Mouse (Mus musculus): ENCODE data around the gene Sema5b. TPM values are rescaled to one million over a fixed set of nuclear protein-coding genes. Genes with fewer than 3 reads are reported as not detected.

Gene Sema5b
- polyA plus RNA-seq, 1 experiment from 2014 or later, result 15.1 TPM

DNA sequence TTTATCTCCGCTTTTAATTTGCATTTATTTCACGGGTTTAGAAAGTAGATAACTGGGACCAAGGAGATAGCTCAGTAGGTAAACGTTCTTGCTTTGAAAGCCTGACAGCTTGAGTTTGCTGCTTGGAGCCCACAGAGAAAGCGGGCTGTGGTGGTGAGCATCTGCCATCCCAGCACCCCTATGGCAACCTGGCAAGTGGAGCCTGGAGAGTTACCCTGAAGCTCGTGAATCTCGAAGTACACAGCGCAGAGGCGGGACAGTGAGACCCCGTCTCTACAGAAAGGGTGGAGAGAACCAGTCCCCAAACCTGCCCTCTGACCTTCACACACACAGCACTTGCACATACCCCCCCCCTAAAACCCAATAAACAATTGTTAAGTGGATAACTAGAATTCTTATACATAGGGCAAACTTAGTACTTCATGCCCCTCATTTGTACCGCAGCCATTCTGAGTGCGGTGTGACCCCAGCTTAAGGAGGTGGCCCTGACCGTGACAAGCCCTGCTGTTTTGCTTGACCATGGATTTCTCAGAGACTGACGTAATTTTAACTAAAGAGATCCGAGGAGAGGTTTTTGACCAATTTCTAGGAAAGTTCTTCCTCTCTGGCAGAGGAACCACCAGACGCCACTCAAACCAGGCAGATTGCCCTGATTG, 27.4 kb downstream of the Sema5b start:
- Histone ChIP-seq H3K27ac (ENCODE audit: low read depth, low read length) (no peak overlapping the region), H3K4me3 (ENCODE audit: low read length) (no peak overlapping the region), H3K9me3 (ENCODE audit: control insufficient read depth, low read length) (no peaks in the 10 kb centered on the region), H3K9ac (ENCODE audit: low read depth, low read length) (no peak overlapping the region), H3K4me2 (ENCODE audit: low read length) (no peak overlapping the region), H3K36me3 (ENCODE audit: control insufficient read depth, insufficient read depth, low read length) (no peaks in the 10 kb centered on the region), H3K4me1 (ENCODE audit: control insufficient read depth, insufficient read depth, low read depth, low read length) (peaks cover 32% of the 10 kb centered on the region), H3K27me3 (replicated peaks; ENCODE audit: control insufficient read depth, insufficient read depth, low read length) (no peaks in the 10 kb centered on the region)
- 43% methylated on average over 15 of the region's 15 CpGs for WGBS
- peak; percentile 53 for ATAC-seq

- 76% methylated on average over 2 of the region's 2 CpGs for WGBS
- no peak overlapping the region for H3K27ac ChIP-seq (ENCODE audit: low read depth, low read length)
- no peak overlapping the region for H3K9ac ChIP-seq (ENCODE audit: low read depth, low read length)
- no peaks in the 10 kb centered on the region for H3K36me3 ChIP-seq (ENCODE audit: control insufficient read depth, insufficient read depth, low read length)
- H3K27me3 ChIP-seq (replicated peaks; ENCODE audit: control insufficient read depth, insufficient read depth, low read length), result no peaks in the 10 kb centered on the region
- peaks cover 31% of the 10 kb centered on the region for H3K4me1 ChIP-seq (ENCODE audit: control insufficient read depth, insufficient read depth, low read depth, low read length)
- H3K9me3 ChIP-seq (ENCODE audit: control insufficient read depth, low read length), result no peaks in the 10 kb centered on the region
- ATAC-seq, result no peak
- H3K4me3 ChIP-seq (ENCODE audit: low read length), result no peak overlapping the region
- H3K4me2 ChIP-seq (ENCODE audit: low read length), result no peak overlapping the region
Observed at GRCm38 (mm10) chr16:35569347-35569746, 28.4 kb downstream of the Sema5b start.

DNA sequence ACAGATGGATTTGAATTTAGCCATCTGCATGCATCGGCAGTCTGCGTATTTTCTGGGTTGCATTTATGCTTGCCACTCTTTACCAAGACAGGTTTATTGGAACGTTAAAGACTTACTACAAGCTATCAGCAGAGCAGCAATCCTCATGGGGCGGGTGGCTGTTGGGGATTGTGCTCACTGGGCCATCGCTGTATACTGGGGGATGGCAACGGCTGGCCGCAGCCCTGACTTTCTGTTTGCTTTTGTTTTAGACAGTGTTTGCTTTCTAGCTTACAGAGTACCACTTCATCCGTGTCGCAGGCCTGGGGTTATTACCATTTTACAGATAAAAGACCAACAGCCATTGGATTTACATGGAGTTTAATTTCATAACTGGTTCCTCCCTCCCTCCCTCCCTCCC, 28.8 kb downstream of the Sema5b start:
- no peak for ATAC-seq
- Histone ChIP-seq H3K4me2 (ENCODE audit: low read length) (no peak overlapping the region), H3K27ac (ENCODE audit: low read depth, low read length) (no peak overlapping the region), H3K4me1 (ENCODE audit: control insufficient read depth, insufficient read depth, low read depth, low read length) (peaks cover 27% of the 10 kb centered on the region), H3K27me3 (replicated peaks; ENCODE audit: control insufficient read depth, insufficient read depth, low read length) (no peaks in the 10 kb centered on the region), H3K4me3 (ENCODE audit: low read length) (no peak overlapping the region), H3K9ac (ENCODE audit: low read depth, low read length) (0 out of 2 replicates have a peak overlapping the region, but pooled peaks have one; percentile 14), H3K36me3 (ENCODE audit: control insufficient read depth, insufficient read depth, low read length) (no peaks in the 10 kb centered on the region), H3K9me3 (ENCODE audit: control insufficient read depth, low read length) (no peaks in the 10 kb centered on the region)
- WGBS, result 39% methylated on average over 9 of the region's 9 CpGs

DNA sequence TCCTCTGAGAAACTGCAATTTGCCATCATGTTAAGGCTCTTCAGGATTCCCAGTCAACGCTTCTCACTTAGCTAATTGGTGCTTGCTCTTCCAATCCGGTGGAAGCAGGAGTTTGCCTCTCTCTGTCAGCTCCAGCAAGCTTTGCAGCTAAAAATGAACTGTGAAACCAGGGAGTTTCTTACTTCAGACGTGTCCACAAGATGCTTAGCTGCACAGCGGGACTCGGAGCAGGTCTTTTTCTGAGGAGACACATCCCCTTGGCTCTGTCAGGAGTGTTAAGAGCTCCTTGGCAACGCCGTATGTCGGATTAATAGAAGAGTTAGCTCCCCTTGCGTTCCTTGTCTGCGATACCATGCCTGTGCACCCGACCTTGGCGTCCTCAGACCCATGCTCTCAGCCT, 29.7 kb downstream of the Sema5b start:
- Histone ChIP-seq H3K27ac (ENCODE audit: low read depth, low read length) (no peak overlapping the region), H3K4me2 (ENCODE audit: low read length) (peak overlapping the region; percentile 38), H3K27me3 (replicated peaks; ENCODE audit: control insufficient read depth, insufficient read depth, low read length) (no peaks in the 10 kb centered on the region), H3K9ac (ENCODE audit: low read depth, low read length) (peak overlapping the region; percentile 42; the same call in 1 of the 2 replicates), H3K4me3 (ENCODE audit: low read length) (no peak overlapping the region), H3K4me1 (ENCODE audit: control insufficient read depth, insufficient read depth, low read depth, low read length) (peaks cover 23% of the 10 kb centered on the region), H3K9me3 (ENCODE audit: control insufficient read depth, low read length) (no peaks in the 10 kb centered on the region), H3K36me3 (ENCODE audit: control insufficient read depth, insufficient read depth, low read length) (no peaks in the 10 kb centered on the region)
- WGBS, result 28% methylated on average over 12 of the region's 12 CpGs
- no peak for ATAC-seq

DNA sequence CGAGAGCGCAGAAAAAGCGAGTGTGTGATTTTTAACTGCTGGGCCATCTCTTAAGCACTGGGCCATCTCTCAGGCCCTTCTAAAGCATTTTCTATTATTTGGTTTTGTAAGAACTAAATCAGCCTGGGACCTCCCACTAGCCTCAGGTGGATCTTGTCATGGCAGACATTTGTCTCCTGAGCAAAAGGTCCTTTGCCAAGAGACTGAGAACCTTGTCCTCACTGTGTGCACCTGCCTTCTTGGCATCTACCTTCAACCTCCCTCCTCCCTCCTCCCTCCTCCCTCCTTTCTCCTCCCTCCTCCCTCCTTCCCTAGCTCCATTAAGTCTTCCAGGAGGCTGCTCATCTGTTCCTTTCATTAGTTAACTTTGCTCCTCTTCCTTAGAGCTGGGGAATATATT, 32.6 kb downstream of the Sema5b start:
- no peak for ATAC-seq
- H3K9ac ChIP-seq (ENCODE audit: low read depth, low read length), result no peak overlapping the region
- H3K36me3 ChIP-seq (ENCODE audit: control insufficient read depth, insufficient read depth, low read length), result no peaks in the 10 kb centered on the region
- H3K27me3 ChIP-seq (replicated peaks; ENCODE audit: control insufficient read depth, insufficient read depth, low read length), result no peaks in the 10 kb centered on the region
- H3K4me1 ChIP-seq (ENCODE audit: control insufficient read depth, insufficient read depth, low read depth, low read length), result peaks cover 13% of the 10 kb centered on the region
- H3K9me3 ChIP-seq (ENCODE audit: control insufficient read depth, low read length), result no peaks in the 10 kb centered on the region
- no peak overlapping the region for H3K27ac ChIP-seq (ENCODE audit: low read depth, low read length)
- 94% methylated on average over 3 of the region's 3 CpGs for WGBS
- H3K4me2 ChIP-seq (ENCODE audit: low read length), result no peak overlapping the region
- no peak overlapping the region for H3K4me3 ChIP-seq (ENCODE audit: low read length)

DNA sequence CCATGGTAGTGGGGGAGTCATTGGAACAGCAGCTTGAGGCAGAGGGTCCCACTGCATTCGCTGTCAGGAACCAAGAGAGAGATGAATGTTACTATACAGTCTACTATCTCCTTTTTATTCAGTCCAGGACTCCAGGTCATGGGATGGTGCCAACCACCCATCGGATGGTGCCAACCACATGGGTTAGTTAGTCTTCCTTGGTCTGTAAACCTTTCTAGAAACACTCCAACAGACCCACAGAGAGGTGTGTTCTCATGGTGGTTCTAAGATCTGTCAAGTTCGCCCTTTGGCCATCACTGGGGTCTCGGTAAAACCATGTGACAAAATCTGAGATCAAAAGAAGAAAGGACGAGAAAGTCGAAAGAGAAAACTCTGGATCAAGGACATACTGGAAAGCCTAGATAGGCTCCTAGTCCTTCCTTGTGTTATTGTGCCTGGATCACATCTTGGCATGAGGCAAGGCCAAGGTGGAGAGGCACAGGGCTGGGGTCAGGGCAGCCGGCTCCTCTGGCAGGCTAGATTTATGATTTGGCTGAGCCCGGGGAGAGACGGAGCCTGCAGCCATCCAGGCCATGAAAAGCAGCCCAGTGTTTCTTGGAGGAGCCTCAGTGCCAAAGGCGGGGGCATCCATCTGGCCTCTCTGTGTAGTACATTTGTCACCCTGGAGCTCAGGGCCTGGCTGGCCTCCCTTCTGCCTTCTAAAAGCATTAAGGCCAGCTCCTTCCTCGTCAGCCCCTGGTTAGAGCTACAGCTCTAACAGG, 36.4 kb downstream of the Sema5b start:
- Histone ChIP-seq H3K4me3 (ENCODE audit: low read length) (no peak overlapping the region), H3K27me3 (replicated peaks; ENCODE audit: control insufficient read depth, insufficient read depth, low read length) (no peaks in the 10 kb centered on the region), H3K27ac (ENCODE audit: low read depth, low read length) (no peak overlapping the region), H3K9ac (ENCODE audit: low read depth, low read length) (no peak overlapping the region), H3K9me3 (ENCODE audit: control insufficient read depth, low read length) (no peaks in the 10 kb centered on the region), H3K4me2 (ENCODE audit: low read length) (no peak overlapping the region), H3K36me3 (ENCODE audit: control insufficient read depth, insufficient read depth, low read length) (no peaks in the 10 kb centered on the region), H3K4me1 (ENCODE audit: control insufficient read depth, insufficient read depth, low read depth, low read length) (peaks cover 5% of the 10 kb centered on the region; the same call in 1 of the 2 replicates)
- WGBS, result 74% methylated on average over 11 of the region's 11 CpGs
- peak; percentile 46; the same call in 1 of the 2 replicates for ATAC-seq

DNA sequence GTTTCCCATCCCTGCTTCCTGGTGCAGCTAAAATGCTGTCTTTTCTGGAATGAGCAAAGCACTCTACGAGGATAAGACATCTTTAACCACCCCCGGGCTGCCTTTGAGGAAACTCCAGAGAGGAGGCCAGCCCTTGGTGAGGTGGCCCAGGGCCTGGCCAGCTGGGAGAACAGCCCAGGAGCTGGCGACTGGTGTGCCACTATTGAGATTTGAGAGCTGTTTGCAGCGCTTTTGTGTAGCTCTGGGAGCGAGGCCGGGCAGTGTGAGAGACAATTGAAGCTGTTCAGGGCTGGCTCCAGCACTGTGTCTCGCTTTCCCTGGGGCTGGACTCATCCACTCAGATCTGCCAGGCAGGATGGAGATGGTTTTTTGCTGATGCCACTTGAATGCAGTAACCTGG, 40.4 kb downstream of the Sema5b start:
- H3K4me1 ChIP-seq (ENCODE audit: control insufficient read depth, insufficient read depth, low read depth, low read length), result peaks cover 5% of the 10 kb centered on the region; the same call in 1 of the 2 replicates
- H3K27ac ChIP-seq (ENCODE audit: low read depth, low read length), result peak overlapping the region; percentile 55
- H3K4me3 ChIP-seq (ENCODE audit: low read length), result no peak overlapping the region
- peak; percentile 79 for ATAC-seq
- no peaks in the 10 kb centered on the region for H3K36me3 ChIP-seq (ENCODE audit: control insufficient read depth, insufficient read depth, low read length)
- no peak overlapping the region for H3K4me2 ChIP-seq (ENCODE audit: low read length)
- no peaks in the 10 kb centered on the region for H3K27me3 ChIP-seq (replicated peaks; ENCODE audit: control insufficient read depth, insufficient read depth, low read length)
- peak overlapping the region; percentile 39 for H3K9ac ChIP-seq (ENCODE audit: low read depth, low read length)
- 28% methylated on average over 7 of the region's 7 CpGs for WGBS
- H3K9me3 ChIP-seq (ENCODE audit: control insufficient read depth, low read length), result no peaks in the 10 kb centered on the region

DNA sequence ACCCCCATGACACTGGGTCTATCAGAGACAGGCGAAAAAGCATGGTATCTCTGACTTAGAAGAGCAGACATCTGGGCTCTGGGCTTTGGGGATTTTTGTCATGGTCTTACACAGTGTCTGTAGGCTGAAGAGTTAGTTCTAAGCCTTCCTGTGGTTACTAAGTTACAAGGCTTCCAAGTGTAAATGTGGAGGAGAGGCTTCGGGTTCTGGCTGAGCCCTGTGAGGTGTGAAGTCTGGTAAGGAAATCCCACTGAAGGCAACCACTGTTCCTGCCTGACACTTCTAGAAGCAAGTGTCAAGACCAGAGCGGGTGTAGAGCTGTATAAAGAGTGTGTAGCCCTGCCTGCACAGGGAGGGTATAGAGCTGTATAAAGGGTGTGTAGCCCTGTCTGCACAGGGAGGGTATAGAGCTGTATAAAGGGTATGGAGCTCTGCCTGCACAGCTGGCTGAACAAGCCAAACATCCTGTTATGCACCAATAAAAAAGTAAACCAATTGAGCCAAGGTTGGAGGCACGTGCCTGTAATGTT, 42.7 kb downstream of the Sema5b start:
- Histone ChIP-seq H3K27me3 (replicated peaks; ENCODE audit: control insufficient read depth, insufficient read depth, low read length) (no peaks in the 10 kb centered on the region; the same call in 1 of the 2 replicates), H3K9me3 (ENCODE audit: control insufficient read depth, low read length) (no peaks in the 10 kb centered on the region), H3K4me3 (ENCODE audit: low read length) (no peak overlapping the region), H3K4me2 (ENCODE audit: low read length) (no peak overlapping the region), H3K36me3 (ENCODE audit: control insufficient read depth, insufficient read depth, low read length) (no peaks in the 10 kb centered on the region), H3K27ac (ENCODE audit: low read depth, low read length) (no peak overlapping the region), H3K4me1 (ENCODE audit: control insufficient read depth, insufficient read depth, low read depth, low read length) (peaks cover 22% of the 10 kb centered on the region), H3K9ac (ENCODE audit: low read depth, low read length) (no peak overlapping the region)
- WGBS, result 66% methylated on average over 4 of the region's 4 CpGs
- ATAC-seq, result no peak

DNA sequence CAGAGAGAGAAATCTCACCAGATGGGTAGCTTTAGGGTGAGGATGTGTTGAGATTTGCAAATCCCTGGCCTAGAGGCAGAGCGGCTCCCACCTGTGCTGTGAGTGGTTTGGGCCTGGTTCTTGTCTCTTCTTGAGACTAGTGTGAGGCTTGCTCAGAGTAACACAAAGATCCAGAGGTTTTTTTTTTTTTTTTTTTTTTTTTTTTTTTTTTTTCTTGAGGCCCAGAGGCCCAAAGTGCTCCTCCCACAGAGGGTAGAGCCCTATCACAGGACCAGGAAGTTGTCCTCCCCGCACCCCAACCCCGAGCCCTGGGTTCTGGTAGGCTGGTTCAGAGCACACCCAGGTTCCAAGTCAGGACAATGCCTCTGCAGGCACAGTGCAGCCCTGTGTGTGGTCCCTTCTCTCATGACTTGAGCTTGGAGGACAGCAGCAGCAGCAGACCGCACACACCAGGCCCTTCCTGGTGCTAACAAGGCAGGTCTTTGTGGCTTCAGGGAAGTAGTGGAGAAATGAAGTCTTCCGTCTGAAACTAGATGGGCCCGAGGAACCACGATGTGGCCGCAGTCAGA, 44.3 kb downstream of the Sema5b start:
- peaks cover 30% of the 10 kb centered on the region for H3K4me1 ChIP-seq (ENCODE audit: control insufficient read depth, insufficient read depth, low read depth, low read length)
- 0 out of 2 replicates have a peak, but pooled peaks have one; percentile 28 for ATAC-seq
- no peak overlapping the region for H3K4me3 ChIP-seq (ENCODE audit: low read length)
- no peaks in the 10 kb centered on the region for H3K9me3 ChIP-seq (ENCODE audit: control insufficient read depth, low read length)
- no peak overlapping the region for H3K27ac ChIP-seq (ENCODE audit: low read depth, low read length)
- 45% methylated on average over 8 of the region's 8 CpGs for WGBS
- no peak overlapping the region for H3K9ac ChIP-seq (ENCODE audit: low read depth, low read length)
- no peaks in the 10 kb centered on the region; the same call in 1 of the 2 replicates for H3K27me3 ChIP-seq (replicated peaks; ENCODE audit: control insufficient read depth, insufficient read depth, low read length)
- H3K4me2 ChIP-seq (ENCODE audit: low read length), result no peak overlapping the region
- H3K36me3 ChIP-seq (ENCODE audit: control insufficient read depth, insufficient read depth, low read length), result no peaks in the 10 kb centered on the region
